Mouse (Mus musculus): Measurements from ENCODE around the gene Kidins220.
A peak's percentile ranks its signal among the peaks of the same experiment; 100 is the strongest.

The Kidins220 gene

GRCm38 (mm10) chr12:25026308-25026707 lies 51.6 kb downstream of the Kidins220 start:
- no peak for DNase-seq (ENCODE audit: low spot score)

GRCm38 (mm10) chr12:25027416-25027815 lies 52.7 kb downstream of the Kidins220 start:
- peak; percentile 56 for DNase-seq (ENCODE audit: low spot score)

- no peak for DNase-seq (ENCODE audit: low spot score)
Measured at GRCm38 (mm10) chr12:25033662-25034337, 59.1 kb downstream of the Kidins220 start.

DNA sequence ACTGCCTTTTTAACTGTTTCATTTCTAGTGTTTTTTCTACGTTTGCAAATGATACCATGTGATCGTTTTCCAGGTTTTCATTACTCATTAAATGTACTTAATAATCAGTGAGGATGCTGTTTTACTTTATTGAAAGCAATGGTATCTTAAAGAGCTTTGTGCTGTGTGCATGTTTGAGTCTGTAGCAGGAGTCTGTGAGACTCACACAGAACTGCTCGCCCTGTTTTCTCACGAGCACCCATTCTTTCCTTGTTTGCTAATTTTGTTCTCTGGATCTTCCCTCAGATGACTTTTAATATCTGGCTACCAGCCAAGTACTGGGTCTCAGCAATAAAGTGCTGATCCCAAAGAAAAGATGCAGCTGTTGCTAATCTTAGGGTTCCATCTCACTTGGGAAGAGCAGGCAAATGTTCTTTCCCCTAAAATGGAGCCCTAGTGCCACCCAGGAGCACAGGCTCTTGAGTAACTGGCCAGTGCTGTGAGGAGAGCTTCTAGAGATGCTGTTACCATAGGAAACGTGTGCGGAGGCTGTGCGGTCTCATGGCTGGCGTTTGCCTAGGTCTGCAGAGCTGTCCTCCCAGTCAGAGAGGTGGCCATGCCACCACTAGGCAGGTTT lies 59.7 kb downstream of the Kidins220 start:
- DNase-seq (ENCODE audit: low spot score) = no peak

DNA sequence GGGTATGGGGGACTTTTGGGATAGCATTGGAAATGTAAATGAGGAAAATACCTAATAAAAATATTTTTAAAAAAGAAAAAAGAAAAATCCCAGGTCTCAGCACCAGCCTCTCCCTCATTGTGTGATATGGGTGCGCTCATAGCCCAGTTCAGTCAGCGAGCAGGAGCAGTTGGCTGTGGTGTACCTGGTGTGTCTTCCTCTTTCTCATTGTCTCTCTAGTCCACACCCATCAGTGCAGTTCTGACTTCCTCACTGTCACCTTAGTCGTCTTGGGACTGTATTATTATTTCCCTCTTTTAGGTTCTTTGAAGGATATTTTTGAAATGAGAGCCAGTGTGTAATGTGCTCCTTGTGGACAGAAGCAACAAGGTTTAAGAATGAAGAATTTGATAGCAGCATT lies 61.3 kb downstream of the Kidins220 start:
- no peak for DNase-seq (ENCODE audit: low spot score)

GRCm38 (mm10) chr12:25037222-25037621 lies 62.5 kb downstream of the Kidins220 start:
- no peak for DNase-seq (ENCODE audit: low spot score)

DNA sequence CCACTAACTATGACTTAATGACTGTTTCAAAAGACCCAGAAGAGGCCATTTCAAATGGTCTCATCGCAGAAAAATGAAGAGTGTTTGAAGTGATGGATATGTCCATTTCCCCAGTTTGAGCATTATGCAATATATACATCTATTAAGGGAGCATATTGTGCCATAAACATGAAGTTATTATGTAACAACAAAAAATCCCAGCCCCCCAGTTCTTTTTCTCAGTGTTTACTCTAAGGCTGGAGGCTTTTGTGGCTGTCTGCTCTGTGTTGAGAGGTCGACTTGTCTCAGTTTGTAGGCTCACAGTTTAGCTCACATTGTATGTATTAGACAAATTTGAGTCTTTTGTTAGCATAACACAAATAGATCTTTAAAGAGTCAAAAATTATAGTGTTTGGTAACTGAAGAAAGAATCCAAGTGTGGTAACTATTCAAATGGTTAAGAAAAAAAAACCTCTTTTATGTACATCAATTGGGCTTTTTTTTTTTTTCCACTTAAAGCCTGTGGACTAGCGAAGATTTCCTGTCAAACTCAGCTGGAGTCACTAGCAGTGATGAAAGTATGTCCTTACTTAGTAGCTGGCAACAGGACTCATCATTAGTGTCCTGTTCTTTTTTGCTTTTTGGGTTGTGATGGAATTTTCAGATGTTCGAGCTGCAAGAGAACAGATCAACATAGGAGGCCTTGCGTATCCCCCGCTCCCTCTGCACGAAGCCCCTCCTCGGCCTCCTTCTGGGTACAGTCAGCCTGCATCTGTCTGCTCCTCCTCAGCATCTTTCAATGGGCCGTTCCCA lies 63.2 kb downstream of the Kidins220 start:
- DNase-seq (ENCODE audit: low spot score) = no peak

- DNase-seq (ENCODE audit: low spot score) = no peak
Measured at GRCm38 (mm10) chr12:25044056-25044455, 69.3 kb downstream of the Kidins220 start.

GRCm38 (mm10) chr12:25044579-25044978 lies 69.9 kb downstream of the Kidins220 start:
- no peak for DNase-seq (ENCODE audit: low spot score)

DNA sequence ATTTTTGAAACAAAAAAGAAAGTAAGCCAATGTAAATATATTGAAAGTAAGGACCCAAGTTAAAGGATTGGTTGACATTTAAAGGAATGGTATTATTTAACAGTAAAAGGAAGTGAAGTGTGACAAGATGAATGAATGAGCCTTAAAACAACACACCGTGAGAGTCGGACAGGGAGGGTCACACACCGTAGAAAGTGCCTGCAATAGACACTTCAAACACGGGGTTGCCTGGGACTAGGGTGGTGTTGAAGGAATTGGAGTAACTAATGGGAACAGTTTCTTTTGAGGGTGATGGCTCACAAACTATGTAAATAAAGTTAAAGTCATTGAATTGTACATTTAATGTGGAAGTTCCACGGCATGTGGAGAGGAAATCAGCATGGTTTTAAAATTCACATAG lies 74.5 kb downstream of the Kidins220 start:
- DNase-seq (ENCODE audit: low spot score) = no peak

GRCm38 (mm10) chr12:25054511-25054910 lies 79.8 kb downstream of the Kidins220 start:
- no peak for DNase-seq (ENCODE audit: low spot score)

DNA sequence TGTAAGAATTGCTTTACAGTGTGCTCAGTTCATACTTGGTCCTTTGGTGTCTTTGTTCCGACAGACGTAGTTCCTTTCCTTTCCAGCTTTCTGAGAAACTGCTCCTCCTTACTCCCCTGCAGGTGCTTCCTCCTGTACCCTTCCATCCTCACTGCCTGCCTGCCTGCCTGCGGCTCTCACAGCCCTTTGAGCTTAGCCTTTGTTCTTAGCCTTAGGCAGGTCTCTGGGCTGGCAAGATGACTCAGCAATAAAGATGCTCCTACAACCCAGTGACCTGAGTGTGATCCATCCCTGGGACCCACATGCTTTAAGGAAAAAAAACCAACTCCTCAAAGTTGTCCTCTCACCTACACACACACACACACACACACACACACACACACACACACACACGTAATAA lies 80.2 kb downstream of the Kidins220 start:
- no peak for DNase-seq (ENCODE audit: low spot score)

DNA sequence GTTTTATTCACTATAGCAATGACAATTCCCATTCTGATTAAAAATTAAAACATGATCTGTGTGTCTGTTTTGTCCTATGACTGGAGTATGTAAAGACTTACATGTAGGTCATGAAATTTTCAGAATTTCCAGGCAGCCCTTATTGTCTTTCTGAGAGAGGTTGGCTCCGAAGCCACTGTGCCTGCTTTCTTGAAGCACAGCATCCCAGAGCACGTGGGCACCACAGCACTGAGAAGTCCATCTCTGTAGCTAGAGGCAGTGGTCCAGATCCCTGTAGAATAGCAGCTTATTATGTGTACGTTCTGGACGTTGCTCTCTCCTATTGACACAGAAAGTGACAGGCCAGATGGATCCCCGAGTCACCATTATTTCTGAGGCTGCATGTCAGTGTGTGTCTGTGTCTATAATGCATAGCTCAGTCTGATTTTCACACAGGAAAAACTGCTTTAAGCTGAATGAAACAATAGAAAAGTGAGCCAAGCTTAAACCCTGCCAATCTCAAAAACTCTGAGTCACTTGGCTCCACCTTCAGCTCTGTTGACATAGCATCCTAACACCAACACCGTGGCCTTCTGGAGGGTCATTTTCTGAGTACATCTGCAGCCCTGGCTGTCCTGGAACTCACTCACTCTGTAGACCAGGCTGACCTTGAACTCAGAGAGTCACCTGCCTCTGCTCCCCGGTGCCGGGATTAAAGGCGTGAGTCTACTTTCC lies 84.9 kb downstream of the Kidins220 start:
- DNase-seq (ENCODE audit: low spot score) = no peak

DNA sequence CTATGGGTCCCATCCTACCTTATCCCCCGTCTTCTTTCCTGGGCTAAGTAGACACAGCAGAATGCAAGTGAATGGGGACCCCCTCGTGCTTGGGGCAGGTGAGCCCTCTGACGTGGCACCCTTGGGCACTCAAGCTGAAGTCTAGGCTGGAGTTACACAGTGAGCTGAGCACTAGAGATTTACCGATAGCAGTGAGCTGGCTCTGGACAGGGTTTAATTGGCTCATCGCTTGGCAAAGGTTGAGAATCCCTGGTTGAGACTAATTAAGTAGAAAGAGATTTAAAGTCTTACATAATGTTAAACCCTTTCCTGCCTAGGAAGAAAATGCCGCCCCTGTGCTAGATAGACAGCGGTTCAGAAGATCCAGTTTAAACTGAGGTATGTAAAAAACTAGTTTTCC lies 86.2 kb downstream of the Kidins220 start:
- DNase-seq (ENCODE audit: low spot score) = no peak

DNA sequence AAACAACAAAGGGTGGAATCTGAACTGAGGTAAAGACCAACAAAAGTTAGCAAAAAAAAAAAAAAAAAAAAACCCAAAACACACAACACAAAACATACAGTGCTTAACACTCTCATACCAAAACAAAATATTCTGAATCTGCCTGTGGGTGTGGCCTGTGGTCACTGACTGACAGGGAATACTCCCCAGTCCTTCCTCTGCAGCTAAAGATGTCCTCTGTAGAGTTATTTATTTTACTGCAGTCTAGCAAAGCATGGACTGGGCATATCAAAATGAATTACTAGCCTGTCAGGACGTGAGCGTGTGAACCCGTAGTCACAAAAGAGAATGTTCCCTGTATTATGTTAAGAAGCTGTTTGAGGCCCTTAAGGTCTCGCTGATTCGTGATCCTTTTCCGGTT lies 87.5 kb downstream of the Kidins220 start:
- no peak for DNase-seq (ENCODE audit: low spot score)

DNA sequence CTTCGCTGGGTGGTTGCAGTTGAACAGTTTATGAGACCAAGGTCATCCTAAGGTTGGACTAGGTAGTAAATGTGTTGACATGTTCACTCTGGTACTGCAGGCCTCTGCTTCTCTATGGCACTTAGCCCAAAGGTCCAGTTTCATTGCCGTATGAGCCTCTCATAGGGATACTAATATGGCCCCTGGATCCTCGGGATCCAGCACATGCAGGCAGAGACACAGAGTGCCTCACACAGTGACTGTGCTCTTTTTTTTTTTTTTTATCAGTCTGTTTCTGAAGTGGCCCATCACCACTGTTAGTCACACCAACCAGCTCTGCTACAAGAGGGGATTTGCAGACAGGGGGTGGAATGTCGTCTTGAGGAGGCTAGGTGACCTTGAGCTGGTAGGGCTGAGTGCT lies 98.6 kb downstream of the Kidins220 start:
- no peak for DNase-seq (ENCODE audit: low spot score)

DNA sequence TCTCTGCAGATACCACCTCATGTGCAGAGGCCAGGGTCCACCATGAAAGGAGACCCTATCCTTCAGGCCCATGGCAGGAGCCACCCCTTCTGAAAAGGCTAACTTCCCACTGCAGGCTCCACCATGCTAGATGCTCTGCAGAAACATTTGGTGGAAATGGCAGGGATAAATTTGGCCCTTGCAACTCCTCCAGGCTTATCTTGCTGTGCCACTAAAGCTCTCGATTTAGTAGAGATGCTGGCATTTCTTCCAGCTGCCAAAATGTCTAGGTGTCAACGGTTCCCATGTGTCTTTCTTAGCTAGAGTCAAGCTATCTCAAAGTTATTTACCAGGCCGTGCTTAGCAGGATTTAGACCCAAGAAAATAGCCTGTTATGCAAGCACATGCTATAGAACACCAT lies 99.6 kb downstream of the Kidins220 start:
- no peak for DNase-seq (ENCODE audit: low spot score)

DNA sequence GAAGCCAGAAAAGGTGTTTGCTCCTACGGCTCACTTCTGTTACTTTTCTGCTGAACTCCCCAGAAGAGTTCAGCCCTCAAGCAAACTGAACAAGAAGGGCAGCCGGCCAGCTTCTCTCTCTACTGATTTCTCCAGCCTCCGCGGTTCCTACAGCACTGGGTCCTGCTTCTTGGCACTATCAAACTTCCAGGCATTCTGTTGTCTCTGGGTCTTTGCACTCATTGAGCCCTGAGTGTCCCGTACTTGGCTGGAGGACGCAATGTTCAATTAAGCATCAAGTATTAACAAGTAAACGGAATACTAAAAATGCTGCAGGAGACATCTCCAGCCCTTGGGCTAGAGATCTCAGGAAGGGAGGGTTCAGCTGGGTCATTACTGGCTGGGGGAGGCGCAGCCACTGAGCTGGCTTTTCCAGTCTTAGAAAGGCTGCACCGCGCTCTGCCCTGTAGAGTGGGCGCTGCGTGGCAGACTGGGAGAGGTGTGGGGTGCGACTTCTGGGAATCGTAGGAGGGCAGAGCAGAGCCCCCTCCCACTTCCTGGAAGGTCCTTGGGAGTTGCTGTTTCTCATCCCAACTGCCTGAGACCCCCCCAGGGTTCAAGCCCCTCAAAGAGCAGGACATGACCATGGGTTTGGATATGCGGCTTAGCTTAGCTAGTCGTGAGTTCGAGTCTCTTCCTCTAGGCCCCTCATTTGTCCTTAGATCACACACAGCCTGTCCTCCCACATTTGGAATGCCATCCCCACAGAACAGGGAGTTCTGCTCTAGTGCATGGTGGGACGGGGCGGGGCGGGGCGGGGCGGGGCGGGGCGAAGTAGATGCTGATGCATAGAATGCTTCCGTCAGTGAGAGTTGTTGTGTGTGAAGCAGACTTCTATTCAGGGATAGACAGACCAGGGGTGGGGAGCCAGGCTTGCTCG lies 108.8 kb downstream of the Kidins220 start:
- DNase-seq (ENCODE audit: low spot score) = no peak

GRCm38 (mm10) chr12:25086966-25087365 lies 112.2 kb downstream of the Kidins220 start:
- no peak for DNase-seq (ENCODE audit: low spot score)

DNA sequence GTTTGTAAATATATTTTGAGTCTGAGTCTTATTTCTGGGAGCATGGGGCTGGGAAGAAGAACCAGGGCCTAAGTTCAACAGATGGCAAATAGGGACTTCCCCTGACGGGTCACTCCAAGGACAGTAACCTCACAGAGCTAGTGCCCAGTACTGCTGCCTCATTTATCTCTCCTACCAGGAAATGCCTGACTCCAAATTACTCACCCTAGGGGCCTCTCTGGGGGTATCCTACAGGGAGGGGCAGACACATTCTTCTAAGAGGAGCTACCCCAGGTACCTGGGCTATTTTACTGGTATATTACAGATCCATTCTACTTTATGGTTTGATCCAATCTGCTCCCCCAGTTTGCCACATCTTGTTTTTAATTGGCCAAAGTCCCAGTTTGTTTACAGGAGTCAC lies 114.7 kb downstream of the Kidins220 start:
- DNase-seq (ENCODE audit: low spot score) = no peak

DNA sequence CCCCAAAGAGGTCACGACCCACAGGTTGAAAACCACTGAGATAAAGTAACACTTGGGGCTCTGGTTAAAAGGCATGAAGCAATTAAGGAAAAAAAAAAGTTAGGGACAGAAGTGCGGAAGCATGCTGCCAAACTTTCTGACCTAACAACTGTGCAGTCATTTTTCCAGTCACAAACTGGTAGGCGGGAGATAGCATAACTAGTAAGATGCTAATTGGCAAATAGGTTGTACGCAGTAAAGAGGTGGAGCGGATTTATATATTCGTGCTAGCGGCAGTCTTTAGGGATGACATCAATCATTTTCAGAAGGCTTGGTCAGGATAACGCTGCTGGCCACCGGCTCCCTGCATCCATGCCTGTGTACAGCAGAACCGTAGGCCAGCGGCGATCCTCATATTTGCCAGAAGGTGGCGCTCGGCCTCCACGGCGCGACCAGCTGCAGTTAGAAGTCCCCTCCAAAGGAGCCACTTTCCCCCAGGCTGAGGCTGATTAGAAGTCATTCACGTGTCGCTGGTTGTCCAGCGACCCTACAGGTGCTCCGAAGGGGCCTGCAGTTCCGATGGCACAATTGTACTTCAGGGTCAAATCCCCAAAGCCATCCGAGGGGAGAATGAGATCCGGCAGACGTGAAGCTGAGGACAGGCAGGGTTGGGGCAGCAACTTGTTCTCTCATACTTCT lies 117.4 kb downstream of the Kidins220 start:
- DNase-seq (ENCODE audit: low spot score) = peak; percentile 72
